Mouse (Mus musculus) limb, embryonic 14.5 days (tissue): ENCODE data around the gene Nhsl1. TPM values are rescaled to one million over a fixed set of nuclear protein-coding genes. Genes with fewer than 3 reads are reported as not detected.

Experiments used
- ATAC-seq: fragments of 200-750 bp; cut with Nextera tagmentation; 2 replicates; pipeline ENCODE4 v1.8.0; 2017; ENCODE audit warnings: low read depth, moderate number of reproducible peaks, moderate TSS enrichment; ENCODE audit not compliant: low FRiP score
- DNase-seq: peaks from one replicate; pipeline ENCODE4 v3.0.0-alpha.2; 2015; ENCODE audit warnings: low spot score
- H3K27ac ChIP-seq: fragments of 300-500 bp; sonication (generic); replicated peaks from 2 replicates; pipeline ENCODE4 v1.5.1; 2014; ENCODE audit warnings: low read depth, mild to moderate bottlenecking, low read length, moderate library complexity, mixed read lengths
- H3K27me3 ChIP-seq: fragments of 300-500 bp; sonication (generic); 2 replicates; pipeline ENCODE4 v1.6.1; 2014; ENCODE audit warnings: low read length, mixed read lengths; ENCODE audit not compliant: control insufficient read depth, insufficient read depth
- H3K36me3 ChIP-seq: fragments of 300-500 bp; sonication (generic); 2 replicates; pipeline ENCODE4 v1.6.1; 2014; ENCODE audit warnings: mild to moderate bottlenecking, low read length, moderate library complexity, mixed read lengths; ENCODE audit not compliant: control insufficient read depth, insufficient read depth
- H3K4me1 ChIP-seq: fragments of 300-500 bp; sonication (generic); 2 replicates; pipeline ENCODE4 v1.6.1; 2014; ENCODE audit warnings: antibody characterized with exemption, low read length, mixed read lengths; ENCODE audit not compliant: control insufficient read depth, insufficient read depth
- H3K4me2 ChIP-seq: fragments of 300-500 bp; sonication (generic); replicated peaks from 2 replicates; pipeline ENCODE4 v1.6.1; 2014; ENCODE audit warnings: low read depth, mild to moderate bottlenecking, low read length, moderate library complexity; ENCODE audit not compliant: severe bottlenecking
- H3K4me3 ChIP-seq: fragments of 300-500 bp; sonication (generic); replicated peaks from 2 replicates; pipeline ENCODE4 v1.5.1; 2014; ENCODE audit warnings: low read length
- H3K9ac ChIP-seq: fragments of 300-500 bp; sonication (generic); 2 replicates; pipeline ENCODE4 v1.6.1; 2014; ENCODE audit warnings: mild to moderate bottlenecking, low read depth, low read length, moderate library complexity; ENCODE audit not compliant: severe bottlenecking
- H3K9me3 ChIP-seq: fragments of 300-500 bp; sonication (generic); 2 replicates; pipeline ENCODE4 v1.6.1; 2016; ENCODE audit warnings: low read length; ENCODE audit not compliant: control insufficient read depth
- POLR2A ChIP-seq: fragments of 200-500 bp; IDR thresholded peaks from 2 replicates; pipeline ENCODE4 v1.8.0; 2012; ENCODE audit warnings: inconsistent platforms, mild to moderate bottlenecking, moderate library complexity, borderline replicate concordance; ENCODE audit not compliant: insufficient read depth, insufficient read length; ENCODE audit errors: extremely low read depth
- WGBS: fragments of 180-500 bp; shearing (Covaris S2); extraction: QIAGEN DNeasy Blood & Tissue Kit; methylation state at CpG from one replicate; pipeline ENCODE4 v1.1.7; 2014; 5-methylcytosine and 5-hydroxymethylcytosine counted together
- polyA plus RNA-seq, 2 experiments: library from polyadenylated mRNA; depleted of rRNA in 1 of 2; stranded (reverse) in 1 of 2; unstranded in 1 of 2; fragments of >200 nt; fragmentation: Nextera tagmentation in 1 of 2; extraction: Ambion mirVana in 1 of 2; gene quantifications; 2 replicates each; pipeline versions ENCODE4 v1.2.1 to v1.2.3; 2012 to 2014

The Nhsl1 gene
- polyA plus RNA-seq, 2 experiments: 14.5 to 16.6 TPM

- H3K4me2 ChIP-seq: no peak overlapping the region
- DNase-seq: no peak
- WGBS: 79% methylated on average over 4 of the region's 4 CpGs
- H3K4me3 ChIP-seq: no peak overlapping the region
- TF ChIP-seq POLR2A: no peak
- no peak overlapping the region for H3K27ac ChIP-seq
- H3K27me3 ChIP-seq: no peaks in the 10 kb centered on the region
- no peak for ATAC-seq
- no peaks in the 10 kb centered on the region for H3K9me3 ChIP-seq
- no peak overlapping the region for H3K9ac ChIP-seq
- peaks cover 5% of the 10 kb centered on the region; the same call in 1 of the 2 replicates for H3K4me1 ChIP-seq
- no peaks in the 10 kb centered on the region for H3K36me3 ChIP-seq
Measured at GRCm38 (mm10) chr10:18491952-18492351, 173.2 kb downstream of the Nhsl1 start.

GRCm38 (mm10) chr10:18493010-18493894 lies 174.5 kb downstream of the Nhsl1 start:
- DNase-seq (no peak), ATAC-seq (no peak)
- Histone ChIP-seq H3K4me2 (no peak overlapping the region), H3K4me3 (no peak overlapping the region), H3K9ac (no peak overlapping the region), H3K9me3 (no peaks in the 10 kb centered on the region), H3K27me3 (no peaks in the 10 kb centered on the region), H3K36me3 (peaks cover 4% of the 10 kb centered on the region; the same call in 1 of the 2 replicates), H3K27ac (no peak overlapping the region; the same call in 1 of the 2 replicates), H3K4me1 (peaks cover 4% of the 10 kb centered on the region; the same call in 1 of the 2 replicates)
- no peak for TF ChIP-seq POLR2A
- 80% methylated on average over 11 of the region's 11 CpGs for WGBS

GRCm38 (mm10) chr10:18494249-18494648 lies 175.5 kb downstream of the Nhsl1 start:
- Histone ChIP-seq H3K4me2 (no peak overlapping the region), H3K4me3 (no peak overlapping the region), H3K4me1 (no peaks in the 10 kb centered on the region), H3K27ac (no peak overlapping the region), H3K36me3 (peaks cover 7% of the 10 kb centered on the region), H3K27me3 (no peaks in the 10 kb centered on the region), H3K9me3 (no peaks in the 10 kb centered on the region), H3K9ac (no peak overlapping the region)
- no peak for TF ChIP-seq POLR2A
- ATAC-seq: 0 out of 2 replicates have a peak, but pooled peaks have one; percentile 57
- 59% methylated on average over 7 of the region's 7 CpGs for WGBS
- peak; percentile 63 for DNase-seq

GRCm38 (mm10) chr10:18497066-18497465 lies 178.3 kb downstream of the Nhsl1 start:
- Histone ChIP-seq H3K4me3 (no peak overlapping the region), H3K27ac (no peak overlapping the region), H3K27me3 (no peaks in the 10 kb centered on the region), H3K4me1 (no peaks in the 10 kb centered on the region), H3K4me2 (no peak overlapping the region), H3K36me3 (peaks cover 14% of the 10 kb centered on the region), H3K9me3 (no peaks in the 10 kb centered on the region), H3K9ac (no peak overlapping the region)
- TF ChIP-seq POLR2A: no peak
- DNase-seq (no peak), ATAC-seq (no peak)
- WGBS: 86% methylated on average over 7 of the region's 7 CpGs

GRCm38 (mm10) chr10:18501997-18502396 lies 183.2 kb downstream of the Nhsl1 start:
- Histone ChIP-seq H3K27ac (no peak overlapping the region), H3K9ac (no peak overlapping the region), H3K4me2 (no peak overlapping the region), H3K9me3 (no peaks in the 10 kb centered on the region), H3K4me3 (no peak overlapping the region), H3K4me1 (peaks cover 18% of the 10 kb centered on the region), H3K27me3 (no peaks in the 10 kb centered on the region), H3K36me3 (peaks cover 14% of the 10 kb centered on the region)
- no peak for TF ChIP-seq POLR2A
- ATAC-seq: no peak
- WGBS: 86% methylated on average over 3 of the region's 3 CpGs
- no peak for DNase-seq
